Mouse (Mus musculus): Measurements from ENCODE around the gene Dlst. TPM values are rescaled to one million over a fixed set of nuclear protein-coding genes. Genes with fewer than 3 reads are reported as not detected.
A peak's percentile ranks its signal among the peaks of the same experiment; 100 is the strongest.
"Not testable (repeated sequence)": the region's sequence is repeated elsewhere in the genome, so short reads cannot be mapped to it uniquely, and the experiment has no call there.

The Dlst gene
- polyA plus RNA-seq, 1 experiment from 2014 or later, result 77.5 TPM

DNA sequence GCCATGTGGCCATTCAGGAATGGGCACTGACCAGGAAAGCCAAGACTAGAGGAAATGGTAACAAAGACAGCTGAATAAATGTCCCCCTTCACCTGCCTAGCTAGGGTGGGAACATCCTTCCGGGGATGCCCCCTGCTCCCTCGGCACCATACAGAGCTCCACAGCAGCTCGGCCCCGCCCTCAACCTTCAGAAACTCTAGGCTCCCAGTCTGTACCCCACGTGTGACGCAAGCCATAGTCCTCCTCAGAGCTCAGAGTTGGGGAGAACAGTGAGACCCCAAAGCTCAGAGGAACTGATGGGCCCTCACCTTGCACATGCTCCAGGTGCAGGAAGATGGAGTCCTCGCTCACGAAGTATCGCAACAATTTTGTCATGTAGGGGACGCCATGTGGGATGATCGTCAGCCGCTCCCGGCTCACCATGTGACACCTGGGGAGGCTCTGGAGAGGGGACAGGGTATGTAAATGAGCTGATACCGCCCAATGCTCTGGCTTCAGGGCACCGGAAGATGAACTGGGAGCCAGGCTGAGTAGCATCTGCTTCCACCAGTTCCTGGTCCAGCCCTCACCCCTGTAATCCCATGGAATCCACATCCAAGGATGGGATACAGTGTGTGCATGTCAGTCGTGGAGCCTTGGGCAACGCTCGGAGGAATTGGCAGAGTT lies 29.5 kb downstream of the Dlst start:
- no peak overlapping the region for H3K4me3 ChIP-seq (ENCODE audit: low read depth, low read length)
- H3K4me2 ChIP-seq (ENCODE audit: low read length), result no peak overlapping the region
- ATAC-seq (no peak), DNase-seq (ENCODE audit: low spot score) (no peak)
- no peaks in the 10 kb centered on the region for H3K9me3 ChIP-seq (replicated peaks; ENCODE audit: control insufficient read depth, low read length)
- H3K4me1 ChIP-seq (ENCODE audit: control insufficient read depth, insufficient read depth, low read length), result no peaks in the 10 kb centered on the region
- no peaks in the 10 kb centered on the region for H3K27me3 ChIP-seq (replicated peaks; ENCODE audit: control insufficient read depth, insufficient read depth, low read length)
- no peak overlapping the region for H3K9ac ChIP-seq (ENCODE audit: low read length)
- no peak overlapping the region for H3K27ac ChIP-seq (ENCODE audit: low read depth, low read length)
- H3K36me3 ChIP-seq (ENCODE audit: control insufficient read depth, insufficient read depth, low read length), result peaks cover 19% of the 10 kb centered on the region
- 57% methylated on average over 18 of the region's 18 CpGs for WGBS

- Histone ChIP-seq H3K4me1 (ENCODE audit: control insufficient read depth, insufficient read depth, low read length) (no peaks in the 10 kb centered on the region), H3K9me3 (replicated peaks; ENCODE audit: control insufficient read depth, low read length) (no peaks in the 10 kb centered on the region), H3K27ac (ENCODE audit: low read depth, low read length) (no peak overlapping the region), H3K36me3 (ENCODE audit: control insufficient read depth, insufficient read depth, low read length) (0 out of 2 replicates have a peak, but pooled peaks cover 11% of the 10 kb centered on the region), H3K9ac (ENCODE audit: low read length) (no peak overlapping the region), H3K27me3 (replicated peaks; ENCODE audit: control insufficient read depth, insufficient read depth, low read length) (no peaks in the 10 kb centered on the region), H3K4me2 (ENCODE audit: low read length) (no peak overlapping the region), H3K4me3 (ENCODE audit: low read depth, low read length) (no peak overlapping the region)
- WGBS, result 75% methylated on average over 6 of the region's 6 CpGs
- DNase-seq (ENCODE audit: low spot score), result no peak
- no peak for ATAC-seq
Measured at GRCm38 (mm10) chr12:85141096-85141495, 30.5 kb downstream of the Dlst start.

DNA sequence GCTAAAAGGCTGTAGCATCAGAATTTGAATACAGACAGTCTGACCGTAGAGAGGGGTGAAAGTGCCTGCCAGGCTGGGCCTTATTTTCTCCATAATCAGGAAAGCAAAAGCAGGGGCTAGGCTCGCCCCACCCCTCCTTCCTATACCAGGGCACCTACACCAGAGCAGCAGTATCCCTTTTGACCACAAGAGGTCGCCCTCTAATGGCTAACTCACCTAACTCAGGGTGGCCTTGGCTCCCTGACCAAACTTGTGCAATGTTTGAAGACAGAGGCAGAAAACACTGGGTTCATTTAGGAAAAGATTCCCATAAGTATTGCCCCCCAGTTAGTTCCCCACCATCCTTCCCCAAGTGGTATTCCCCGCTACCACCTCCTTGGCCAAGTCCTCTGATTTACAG lies 32.2 kb downstream of the Dlst start:
- 15% methylated on average over 4 of the region's 4 CpGs for WGBS
- 0 out of 2 replicates have a peak, but pooled peaks cover 5% of the 10 kb centered on the region for H3K36me3 ChIP-seq (ENCODE audit: control insufficient read depth, insufficient read depth, low read length)
- ATAC-seq, result peak; percentile 68
- no peak overlapping the region for H3K4me3 ChIP-seq (ENCODE audit: low read depth, low read length)
- peak; percentile 86 for DNase-seq (ENCODE audit: low spot score)
- no peak overlapping the region for H3K9ac ChIP-seq (ENCODE audit: low read length)
- H3K9me3 ChIP-seq (replicated peaks; ENCODE audit: control insufficient read depth, low read length), result no peaks in the 10 kb centered on the region
- H3K27ac ChIP-seq (ENCODE audit: low read depth, low read length), result no peak overlapping the region
- no peaks in the 10 kb centered on the region for H3K27me3 ChIP-seq (replicated peaks; ENCODE audit: control insufficient read depth, insufficient read depth, low read length)
- H3K4me2 ChIP-seq (ENCODE audit: low read length), result no peak overlapping the region
- no peaks in the 10 kb centered on the region for H3K4me1 ChIP-seq (ENCODE audit: control insufficient read depth, insufficient read depth, low read length)

GRCm38 (mm10) chr12:85144276-85144675 lies 33.6 kb downstream of the Dlst start:
- H3K4me2 ChIP-seq (ENCODE audit: low read length), result not testable (repeated sequence)
- 57% methylated on average over 2 of the region's 2 CpGs for WGBS

GRCm38 (mm10) chr12:85144821-85145220 lies 34.2 kb downstream of the Dlst start:
- H3K36me3 ChIP-seq (ENCODE audit: control insufficient read depth, insufficient read depth, low read length), result 0 out of 2 replicates have a peak, but pooled peaks cover 5% of the 10 kb centered on the region
- ATAC-seq, result no peak

More at GRCm38 (mm10) chr12:85144276-85144675, 33.6 kb downstream of the Dlst start:
- not testable (repeated sequence) for ATAC-seq; H3K27me3 ChIP-seq (replicated peaks; ENCODE audit: control insufficient read depth, insufficient read depth, low read length); DNase-seq (ENCODE audit: low spot score); H3K9me3 ChIP-seq (replicated peaks; ENCODE audit: control insufficient read depth, low read length); H3K4me1 ChIP-seq (ENCODE audit: control insufficient read depth, insufficient read depth, low read length); H3K27ac ChIP-seq (ENCODE audit: low read depth, low read length); H3K9ac ChIP-seq (ENCODE audit: low read length); H3K4me3 ChIP-seq (ENCODE audit: low read depth, low read length); H3K36me3 ChIP-seq (ENCODE audit: control insufficient read depth, insufficient read depth, low read length)

GRCm38 (mm10) chr12:85145630-85146029 lies 35.0 kb downstream of the Dlst start:
- H3K9me3 ChIP-seq (replicated peaks; ENCODE audit: control insufficient read depth, low read length), result no peaks in the 10 kb centered on the region
- H3K27me3 ChIP-seq (replicated peaks; ENCODE audit: control insufficient read depth, insufficient read depth, low read length), result 0 out of 2 replicates have a peak, but pooled peaks cover 4% of the 10 kb centered on the region
- H3K4me3 ChIP-seq (ENCODE audit: low read depth, low read length), result no peak overlapping the region
- H3K9ac ChIP-seq (ENCODE audit: low read length), result no peak overlapping the region
- ATAC-seq (0 out of 2 replicates have a peak, but pooled peaks have one; percentile 19), DNase-seq (ENCODE audit: low spot score) (no peak)
- H3K4me1 ChIP-seq (ENCODE audit: control insufficient read depth, insufficient read depth, low read length), result 0 out of 2 replicates have a peak, but pooled peaks cover 2% of the 10 kb centered on the region
- no peak overlapping the region for H3K27ac ChIP-seq (ENCODE audit: low read depth, low read length)
- H3K4me2 ChIP-seq (ENCODE audit: low read length), result no peak overlapping the region
- 76% methylated on average over 9 of the region's 9 CpGs for WGBS
- 0 out of 2 replicates have a peak, but pooled peaks cover 5% of the 10 kb centered on the region for H3K36me3 ChIP-seq (ENCODE audit: control insufficient read depth, insufficient read depth, low read length)

More at GRCm38 (mm10) chr12:85144821-85145220, 34.2 kb downstream of the Dlst start:
- Histone ChIP-seq H3K4me3 (ENCODE audit: low read depth, low read length) (no peak overlapping the region), H3K9me3 (replicated peaks; ENCODE audit: control insufficient read depth, low read length) (no peaks in the 10 kb centered on the region), H3K4me1 (ENCODE audit: control insufficient read depth, insufficient read depth, low read length) (no peaks in the 10 kb centered on the region), H3K4me2 (ENCODE audit: low read length) (no peak overlapping the region), H3K9ac (ENCODE audit: low read length) (no peak overlapping the region), H3K27me3 (replicated peaks; ENCODE audit: control insufficient read depth, insufficient read depth, low read length) (no peaks in the 10 kb centered on the region), H3K27ac (ENCODE audit: low read depth, low read length) (no peak overlapping the region)
- no peak for DNase-seq (ENCODE audit: low spot score)
- 89% methylated on average over 4 of the region's 4 CpGs for WGBS

DNA sequence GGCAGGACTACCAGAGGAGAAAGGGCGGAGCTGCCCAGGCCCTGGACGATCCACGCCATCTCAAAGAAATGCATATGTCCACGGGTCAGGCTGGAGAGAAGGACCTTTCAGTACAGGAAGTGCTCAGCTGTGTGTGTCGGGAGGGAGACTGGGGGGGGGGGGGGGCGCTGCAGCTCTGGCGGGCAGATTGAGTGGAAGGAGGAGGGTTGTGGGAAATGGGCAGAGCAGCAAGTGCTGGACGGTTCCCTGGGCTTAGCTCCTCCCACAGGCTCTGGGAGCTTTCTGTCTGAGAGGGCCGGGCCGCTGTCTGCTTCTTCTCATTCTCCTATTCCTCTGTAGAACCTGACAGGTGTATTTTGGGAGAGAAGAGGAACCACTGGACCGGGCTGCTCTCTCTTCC lies 35.7 kb downstream of the Dlst start:
- Histone ChIP-seq H3K36me3 (ENCODE audit: control insufficient read depth, insufficient read depth, low read length) (0 out of 2 replicates have a peak, but pooled peaks cover 5% of the 10 kb centered on the region), H3K27me3 (replicated peaks; ENCODE audit: control insufficient read depth, insufficient read depth, low read length) (0 out of 2 replicates have a peak, but pooled peaks cover 4% of the 10 kb centered on the region), H3K27ac (ENCODE audit: low read depth, low read length) (no peak overlapping the region), H3K9ac (ENCODE audit: low read length) (no peak overlapping the region), H3K9me3 (replicated peaks; ENCODE audit: control insufficient read depth, low read length) (no peaks in the 10 kb centered on the region), H3K4me1 (ENCODE audit: control insufficient read depth, insufficient read depth, low read length) (0 out of 2 replicates have a peak, but pooled peaks cover 2% of the 10 kb centered on the region), H3K4me3 (ENCODE audit: low read depth, low read length) (no peak overlapping the region), H3K4me2 (ENCODE audit: low read length) (no peak overlapping the region)
- DNase-seq (ENCODE audit: low spot score) (no peak), ATAC-seq (no peak)
- WGBS, result 36% methylated on average over 11 of the region's 11 CpGs

- 82% methylated on average over 9 of the region's 9 CpGs for WGBS
- Histone ChIP-seq H3K27ac (ENCODE audit: low read depth, low read length) (no peak overlapping the region), H3K4me1 (ENCODE audit: control insufficient read depth, insufficient read depth, low read length) (0 out of 2 replicates have a peak, but pooled peaks cover 2% of the 10 kb centered on the region), H3K4me2 (ENCODE audit: low read length) (no peak overlapping the region), H3K36me3 (ENCODE audit: control insufficient read depth, insufficient read depth, low read length) (0 out of 2 replicates have a peak, but pooled peaks cover 5% of the 10 kb centered on the region), H3K27me3 (replicated peaks; ENCODE audit: control insufficient read depth, insufficient read depth, low read length) (0 out of 2 replicates have a peak, but pooled peaks cover 4% of the 10 kb centered on the region), H3K4me3 (ENCODE audit: low read depth, low read length) (no peak overlapping the region), H3K9ac (ENCODE audit: low read length) (no peak overlapping the region), H3K9me3 (replicated peaks; ENCODE audit: control insufficient read depth, low read length) (no peaks in the 10 kb centered on the region)
- DNase-seq (ENCODE audit: low spot score), result no peak
- no peak for ATAC-seq
Measured at GRCm38 (mm10) chr12:85146881-85147280, 36.2 kb downstream of the Dlst start.
